Mouse (Mus musculus) erythroblast, adult 5-6 weeks (primary cell): ENCODE data around the gene Olfr811. TPM values are rescaled to one million over a fixed set of nuclear protein-coding genes. Genes with fewer than 3 reads are reported as not detected.

ENCODE experiments used
- ATAC-seq: replicated peaks from 2 replicates; pipeline ENCODE4 v1.8.0; 2016; ENCODE audit warnings: moderate number of reproducible peaks, mild to moderate bottlenecking, moderate TSS enrichment, inconsistent platforms; ENCODE audit not compliant: poor library complexity, low FRiP score, severe bottlenecking
- total RNA-seq, 2 experiments: library from RNA; stranded (forward) in 1 of 2; stranded (reverse) in 1 of 2; fragments of 150-400 nt in 1 of 2; fragments of 200-764, 138-1000 nt in 1 of 2; gene quantifications; 2 replicates each; pipeline versions ENCODE4 v1.2.3 to v1.2.4; 2015 to 2017; ENCODE audit warnings: low replicate concordance in 2 of 2

The Olfr811 gene
- total RNA-seq (2015; ENCODE audit: low replicate concordance) (not detected in 2 replicates), total RNA-seq (2017; ENCODE audit: low replicate concordance) (not detected in 2 replicates)

GRCm38 (mm10) chr10:129804296-129804695 lies at the start of gene Olfr811:
Olfr811 (minus strand) TSS chr10:129804396.
- ATAC-seq = no peak

DNA sequence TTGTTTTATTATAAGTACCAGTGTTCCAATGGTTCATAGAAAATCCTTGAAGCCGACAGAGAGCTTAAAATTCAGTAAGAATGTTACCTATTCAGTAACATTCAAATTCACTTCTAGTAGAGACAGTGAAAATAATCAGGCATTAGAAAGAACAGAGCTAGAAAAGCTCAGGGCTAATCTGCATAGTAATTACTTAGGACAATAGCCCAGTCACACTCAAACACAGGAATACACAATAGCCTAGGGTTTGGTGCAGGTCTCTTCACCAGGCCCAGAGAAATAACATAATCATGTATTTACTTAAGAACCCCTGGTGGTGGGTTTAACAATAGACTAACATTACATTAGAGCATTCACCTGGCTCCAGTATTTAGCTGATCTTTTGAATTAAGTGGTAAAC lies 43.1 kb upstream of the Olfr811 start:
- ATAC-seq = no peak

DNA sequence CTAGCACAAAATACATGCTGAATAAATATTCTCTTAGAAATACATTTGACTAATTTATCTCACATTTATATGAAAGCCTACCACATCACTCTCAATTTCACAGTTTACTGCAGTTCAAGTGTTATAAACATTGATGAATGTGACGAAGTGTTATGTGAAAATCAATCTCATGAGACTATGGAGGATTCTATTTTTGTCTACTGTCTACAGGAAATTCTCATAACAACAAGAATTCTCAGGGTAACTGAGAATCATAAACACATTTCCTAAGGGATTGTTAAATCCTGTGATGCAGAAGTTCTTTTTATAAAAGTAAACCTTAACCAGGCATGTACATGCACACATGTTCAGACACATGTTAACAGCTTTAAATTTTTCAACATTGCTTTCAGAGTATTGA lies 41.8 kb upstream of the Olfr811 start, which contains the start of gene Olfr812:
Olfr812 (minus strand) TSS at position 101 of the 400 bp plus-strand sequence.
- no peak for ATAC-seq

DNA sequence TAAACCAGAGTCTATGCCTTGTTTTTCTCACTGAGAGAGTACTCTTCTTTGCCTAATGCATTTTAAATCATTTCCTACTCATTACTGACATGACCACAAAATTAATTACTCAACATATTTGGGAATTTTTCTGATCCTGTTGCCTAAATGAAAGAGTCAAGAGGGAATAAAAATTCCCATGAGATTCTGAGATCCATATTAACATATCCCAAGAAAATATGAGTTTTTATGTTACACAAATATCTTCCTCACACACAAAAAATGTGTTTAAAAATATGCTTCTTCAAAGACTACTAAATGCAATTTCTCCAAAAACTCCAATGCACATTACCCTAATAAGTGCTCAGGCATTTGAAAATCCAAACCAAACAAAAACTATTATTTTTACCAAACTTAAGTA lies 9.4 kb downstream of the Olfr811 start, which contains the start of gene Olfr810:
Olfr810 (minus strand) TSS at position 101 of the 400 bp plus-strand sequence.
- ATAC-seq = no peak

- ATAC-seq = no peak
Measured at GRCm38 (mm10) chr10:129778123-129778522, 26.1 kb downstream of the Olfr811 start.

GRCm38 (mm10) chr10:129774338-129774737 lies 29.9 kb downstream of the Olfr811 start, which contains the start of gene Olfr809:
Olfr809 (plus strand) TSS chr10:129774638.
- ATAC-seq = no peak

DNA sequence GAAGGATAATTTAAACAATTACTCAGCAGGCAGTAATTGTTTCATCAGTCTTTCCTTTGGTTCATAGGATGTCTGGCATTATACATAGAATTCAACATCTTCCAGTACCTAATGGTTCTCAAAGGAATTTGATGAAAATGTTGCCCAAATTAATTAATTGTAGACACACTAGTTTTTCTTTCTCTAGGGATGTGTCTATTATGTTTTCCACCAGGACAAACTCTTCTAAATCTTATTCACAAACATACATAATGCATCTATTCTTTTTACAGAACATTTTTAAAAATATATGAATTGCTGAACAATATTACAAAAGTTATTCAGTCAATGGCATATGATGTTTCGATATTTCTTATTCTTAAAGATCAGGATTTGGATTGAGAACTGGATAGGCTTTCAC lies 39.0 kb downstream of the Olfr811 start, which contains the start of gene Olfr808:
Olfr808 (plus strand) TSS at position 301 of the 400 bp plus-strand sequence.
- no peak for ATAC-seq

DNA sequence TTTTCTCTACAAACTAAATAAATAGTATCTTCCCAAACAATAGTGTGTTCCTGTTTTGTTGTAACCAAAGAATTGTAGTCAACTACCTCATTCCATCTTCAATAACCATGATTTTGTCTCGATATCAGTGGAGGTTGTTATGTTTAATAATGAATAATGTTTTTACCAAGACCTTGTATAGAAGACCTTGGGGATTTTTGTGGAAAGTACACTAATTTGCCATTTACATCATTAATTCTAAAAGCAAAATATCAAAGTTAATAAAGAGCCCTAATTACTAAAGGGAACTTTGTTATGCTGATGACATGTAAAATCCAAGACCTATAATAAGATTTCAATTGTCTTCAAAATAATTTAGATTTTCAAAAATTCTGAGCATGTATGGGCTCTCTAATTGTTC lies 46.5 kb downstream of the Olfr811 start, which contains the start of gene Olfr807:
Olfr807 (minus strand) TSS at position 101 of the 400 bp plus-strand sequence.
- no peak for ATAC-seq

Other genes starting within 250 kb of the Olfr811 start
- gene Olfr794, start 236.7 kb downstream of the Olfr811 start, total RNA-seq (2015; ENCODE audit: low replicate concordance) = not detected in 2 replicates
- not detected in 2 replicates for gene Olfr794, start 236.7 kb downstream of the Olfr811 start, total RNA-seq (2017; ENCODE audit: low replicate concordance)
- not detected in 2 replicates for gene Olfr796, start 191.8 kb downstream of the Olfr811 start, total RNA-seq (2015; ENCODE audit: low replicate concordance)
- not detected in 2 replicates for gene Olfr796, start 191.8 kb downstream of the Olfr811 start, total RNA-seq (2017; ENCODE audit: low replicate concordance)
- gene Olfr798, start 176.5 kb downstream of the Olfr811 start, total RNA-seq (2015; ENCODE audit: low replicate concordance) = not detected in 2 replicates
- not detected in 2 replicates for gene Olfr798, start 176.5 kb downstream of the Olfr811 start, total RNA-seq (2017; ENCODE audit: low replicate concordance)
- gene Olfr799, start 166.9 kb downstream of the Olfr811 start, total RNA-seq (2015; ENCODE audit: low replicate concordance) = not detected in 2 replicates
- not detected in 2 replicates for gene Olfr799, start 166.9 kb downstream of the Olfr811 start, total RNA-seq (2017; ENCODE audit: low replicate concordance)
- gene Olfr800, start 146.7 kb downstream of the Olfr811 start, total RNA-seq (2015; ENCODE audit: low replicate concordance) = not detected in 2 replicates
- not detected in 2 replicates for gene Olfr800, start 146.7 kb downstream of the Olfr811 start, total RNA-seq (2017; ENCODE audit: low replicate concordance)
- gene Olfr801, start 130.5 kb downstream of the Olfr811 start, total RNA-seq (2015; ENCODE audit: low replicate concordance) = not detected in 2 replicates
- not detected in 2 replicates for gene Olfr801, start 130.5 kb downstream of the Olfr811 start, total RNA-seq (2017; ENCODE audit: low replicate concordance)
- gene Olfr802, start 116.2 kb downstream of the Olfr811 start, total RNA-seq (2015; ENCODE audit: low replicate concordance) = not detected in 2 replicates
- 0.14 TPM in 1 of 2 replicates, not detected in the other for gene Olfr802, start 116.2 kb downstream of the Olfr811 start, total RNA-seq (2017; ENCODE audit: low replicate concordance)
- not detected in 2 replicates for gene Olfr803, start 110.1 kb downstream of the Olfr811 start, total RNA-seq (2015; ENCODE audit: low replicate concordance)
- not detected in 2 replicates for gene Olfr803, start 110.1 kb downstream of the Olfr811 start, total RNA-seq (2017; ENCODE audit: low replicate concordance)
- not detected in 2 replicates for gene Olfr804, start 101.2 kb downstream of the Olfr811 start, total RNA-seq (2015; ENCODE audit: low replicate concordance)
- gene Olfr804, start 101.2 kb downstream of the Olfr811 start, total RNA-seq (2017; ENCODE audit: low replicate concordance) = 0.28 TPM in 1 of 2 replicates, not detected in the other
- not detected in 2 replicates for gene Olfr805, start 75.0 kb downstream of the Olfr811 start, total RNA-seq (2015; ENCODE audit: low replicate concordance)
- not detected in 2 replicates for gene Olfr805, start 75.0 kb downstream of the Olfr811 start, total RNA-seq (2017; ENCODE audit: low replicate concordance)
- not detected in 2 replicates for gene Olfr806, start 62.5 kb downstream of the Olfr811 start, total RNA-seq (2015; ENCODE audit: low replicate concordance)
- 0.56 TPM in 1 of 2 replicates, not detected in the other for gene Olfr806, start 62.5 kb downstream of the Olfr811 start, total RNA-seq (2017; ENCODE audit: low replicate concordance)
- not detected in 2 replicates for gene Olfr807, start 46.6 kb downstream of the Olfr811 start, total RNA-seq (2015; ENCODE audit: low replicate concordance)
- gene Olfr807, start 46.6 kb downstream of the Olfr811 start, total RNA-seq (2017; ENCODE audit: low replicate concordance) = not detected in 2 replicates
- gene Olfr808, start 38.9 kb downstream of the Olfr811 start, total RNA-seq (2015; ENCODE audit: low replicate concordance) = not detected in 2 replicates
- gene Olfr808, start 38.9 kb downstream of the Olfr811 start, total RNA-seq (2017; ENCODE audit: low replicate concordance) = not detected in 2 replicates
- gene Olfr809, start 29.8 kb downstream of the Olfr811 start, total RNA-seq (2015; ENCODE audit: low replicate concordance) = not detected in 2 replicates
- gene Olfr809, start 29.8 kb downstream of the Olfr811 start, total RNA-seq (2017; ENCODE audit: low replicate concordance) = 0.43 TPM in 1 of 2 replicates, not detected in the other
- not detected in 2 replicates for gene Olfr810, start 9.5 kb downstream of the Olfr811 start, total RNA-seq (2015; ENCODE audit: low replicate concordance)
- gene Olfr810, start 9.5 kb downstream of the Olfr811 start, total RNA-seq (2017; ENCODE audit: low replicate concordance) = not detected in 2 replicates
- not detected in 2 replicates for gene Olfr812, start 41.7 kb upstream of the Olfr811 start, total RNA-seq (2015; ENCODE audit: low replicate concordance)
- gene Olfr812, start 41.7 kb upstream of the Olfr811 start, total RNA-seq (2017; ENCODE audit: low replicate concordance) = not detected in 2 replicates
- not detected in 2 replicates for gene Olfr813, start 51.0 kb upstream of the Olfr811 start, total RNA-seq (2015; ENCODE audit: low replicate concordance)
- gene Olfr813, start 51.0 kb upstream of the Olfr811 start, total RNA-seq (2017; ENCODE audit: low replicate concordance) = not detected in 2 replicates
- not detected in 2 replicates for gene Olfr814, start 75.5 kb upstream of the Olfr811 start, total RNA-seq (2015; ENCODE audit: low replicate concordance)
- not detected in 2 replicates for gene Olfr814, start 75.5 kb upstream of the Olfr811 start, total RNA-seq (2017; ENCODE audit: low replicate concordance)
- not detected in 2 replicates for gene Olfr815, start 101.5 kb upstream of the Olfr811 start, total RNA-seq (2015; ENCODE audit: low replicate concordance)
- not detected in 2 replicates for gene Olfr815, start 101.5 kb upstream of the Olfr811 start, total RNA-seq (2017; ENCODE audit: low replicate concordance)
- not detected in 2 replicates for gene Olfr816, start 111.2 kb upstream of the Olfr811 start, total RNA-seq (2015; ENCODE audit: low replicate concordance)
- 0.26 TPM in 1 of 2 replicates, not detected in the other for gene Olfr816, start 111.2 kb upstream of the Olfr811 start, total RNA-seq (2017; ENCODE audit: low replicate concordance)
- not detected in 2 replicates for gene Olfr818, start 144.7 kb upstream of the Olfr811 start, total RNA-seq (2015; ENCODE audit: low replicate concordance)
- 3.1 TPM in 1 of 2 replicates, not detected in the other for gene Olfr818, start 144.7 kb upstream of the Olfr811 start, total RNA-seq (2017; ENCODE audit: low replicate concordance)
- gene Olfr819, start 162.9 kb upstream of the Olfr811 start, total RNA-seq (2015; ENCODE audit: low replicate concordance) = not detected in 2 replicates
- not detected in 2 replicates for gene Olfr819, start 162.9 kb upstream of the Olfr811 start, total RNA-seq (2017; ENCODE audit: low replicate concordance)
- not detected in 2 replicates for gene Olfr247, start 171.7 kb upstream of the Olfr811 start, total RNA-seq (2015; ENCODE audit: low replicate concordance)
- gene Olfr247, start 171.7 kb upstream of the Olfr811 start, total RNA-seq (2017; ENCODE audit: low replicate concordance) = 0.85 TPM in 1 of 2 replicates, not detected in the other
- gene Gm10310, start 180.7 kb upstream of the Olfr811 start, total RNA-seq (2015; ENCODE audit: low replicate concordance) = not detected in 2 replicates
- gene Gm10310, start 180.7 kb upstream of the Olfr811 start, total RNA-seq (2017; ENCODE audit: low replicate concordance) = 0.84 TPM in 1 of 2 replicates, not detected in the other
- gene Olfr820, start 208.2 kb upstream of the Olfr811 start, total RNA-seq (2015; ENCODE audit: low replicate concordance) = not detected in 2 replicates
- not detected in 2 replicates for gene Olfr820, start 208.2 kb upstream of the Olfr811 start, total RNA-seq (2017; ENCODE audit: low replicate concordance)
- gene Olfr821, start 226.0 kb upstream of the Olfr811 start, total RNA-seq (2015; ENCODE audit: low replicate concordance) = not detected in 2 replicates
- gene Olfr821, start 226.0 kb upstream of the Olfr811 start, total RNA-seq (2017; ENCODE audit: low replicate concordance) = not detected in 2 replicates